Mouse (Mus musculus): ENCODE measurements around the gene Aff3.

The Aff3 gene

DNA sequence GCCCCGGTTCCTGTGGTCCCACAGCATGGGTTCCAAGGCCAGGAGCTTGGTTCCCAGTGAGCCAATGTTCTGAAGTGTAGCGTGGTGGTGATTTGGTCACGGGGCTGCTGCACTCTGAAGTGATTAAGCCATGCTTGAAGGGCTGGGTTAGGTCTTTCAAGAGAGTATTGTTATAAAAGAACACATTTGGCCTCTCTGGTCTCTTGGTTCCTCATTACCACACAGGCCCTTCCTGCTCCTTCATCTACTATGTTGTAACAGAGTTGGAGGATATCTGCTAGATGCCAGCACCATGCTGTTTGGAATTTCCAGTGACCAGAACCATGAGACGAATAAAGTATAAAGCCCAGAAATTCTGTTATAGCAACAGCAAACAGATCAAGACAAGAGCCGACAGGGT is 431.6 kb downstream of the Aff3 start:
- DNase-seq (ENCODE audit: low spot score): no peak

DNA sequence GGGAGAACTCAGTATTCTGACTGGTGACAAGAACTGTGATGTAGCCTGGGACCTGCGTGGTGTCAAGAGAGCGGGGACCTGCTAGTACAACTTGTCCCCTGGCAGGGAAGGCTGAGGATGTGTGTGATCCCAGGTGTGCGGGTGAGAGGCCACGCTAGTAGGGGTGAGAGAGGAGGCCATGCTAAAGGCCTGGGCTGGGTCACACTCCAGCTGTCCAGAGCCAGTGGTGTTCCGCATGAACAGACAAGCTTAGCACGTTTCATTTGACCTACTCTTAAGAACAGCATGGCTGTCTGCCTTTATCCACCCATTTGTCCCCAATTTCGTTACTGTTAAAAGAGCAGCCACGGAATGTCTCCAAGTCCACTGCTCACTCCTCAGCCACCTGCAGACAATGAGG is 434.7 kb downstream of the Aff3 start:
- no peak for DNase-seq (ENCODE audit: low spot score)

DNA sequence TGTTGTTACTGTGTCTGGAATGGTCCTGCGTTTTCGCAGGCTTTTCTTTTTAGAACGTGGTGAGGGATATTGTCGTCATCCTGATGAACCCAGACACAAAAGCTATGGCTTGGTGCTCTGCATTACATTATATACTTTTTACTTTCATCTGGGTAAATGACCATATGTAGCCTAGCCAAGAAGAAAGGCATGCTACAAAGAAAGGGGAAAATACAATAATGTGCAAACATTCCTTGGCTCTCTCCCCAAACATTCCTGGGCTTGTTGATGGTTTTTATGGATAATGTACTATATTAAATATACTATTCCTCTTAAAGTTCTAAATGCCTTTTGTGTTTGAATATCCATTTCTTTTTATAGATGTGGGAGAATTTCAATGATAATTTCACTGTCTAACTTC is 435.9 kb downstream of the Aff3 start:
- no peak for DNase-seq (ENCODE audit: low spot score)

DNA sequence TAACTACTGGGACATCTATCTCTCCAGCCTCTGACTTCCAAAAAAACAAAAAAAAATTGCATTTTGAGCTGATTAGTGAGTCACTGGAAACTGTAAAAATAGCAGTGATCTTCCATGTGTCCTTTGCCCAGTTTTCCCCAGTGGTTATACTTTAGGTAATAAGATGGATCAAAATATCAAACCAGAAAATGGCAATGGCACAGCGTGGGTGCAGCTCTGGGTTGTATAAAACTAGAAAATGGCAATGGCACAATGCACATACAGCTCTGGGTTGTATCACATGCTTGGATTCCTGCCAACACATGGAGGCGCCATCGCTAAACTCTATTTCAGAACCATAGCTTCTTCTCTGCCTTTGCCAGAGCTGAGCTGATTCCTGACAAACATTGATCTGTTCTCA is 439.6 kb downstream of the Aff3 start:
- no peak for DNase-seq (ENCODE audit: low spot score)

DNA sequence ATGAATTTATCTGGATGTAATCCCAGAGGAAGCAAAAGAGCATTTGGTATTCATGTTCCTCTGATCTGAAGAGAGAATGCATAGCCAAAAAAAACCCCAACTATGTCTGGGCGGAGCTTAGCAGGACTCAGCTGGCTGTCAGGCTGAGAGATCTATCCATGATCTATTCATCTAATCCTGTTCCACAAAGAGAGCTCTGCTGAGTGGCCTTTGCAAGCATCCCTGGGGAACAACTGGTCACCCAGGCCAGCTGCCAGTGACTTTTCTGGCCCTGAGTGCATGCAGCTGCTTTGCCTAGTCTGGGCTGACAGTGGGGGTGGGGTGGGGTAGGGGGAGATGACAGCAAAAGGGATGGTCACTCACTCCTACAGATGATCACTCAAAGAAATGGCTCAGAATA is 442.6 kb downstream of the Aff3 start:
- DNase-seq (ENCODE audit: low spot score): no peak

DNA sequence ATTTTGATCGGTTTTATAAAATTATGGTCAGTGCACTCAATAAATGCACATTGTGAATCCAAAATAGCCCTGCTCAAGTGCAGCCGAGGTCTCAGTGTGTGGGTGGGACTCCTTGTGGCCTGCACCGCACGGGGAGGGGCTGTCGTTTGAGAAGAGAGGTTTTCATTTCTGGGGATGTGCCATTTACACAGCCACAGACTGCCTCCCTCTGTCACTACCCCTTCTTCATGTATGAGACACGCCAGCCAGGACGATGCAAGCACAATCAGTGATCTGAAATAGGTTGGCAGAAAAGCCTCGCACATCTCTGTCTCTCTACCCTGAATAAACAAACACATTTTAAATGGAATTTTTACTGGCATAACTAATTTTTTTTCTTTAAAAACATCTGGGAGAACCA is 443.3 kb downstream of the Aff3 start:
- no peak for DNase-seq (ENCODE audit: low spot score)

DNA sequence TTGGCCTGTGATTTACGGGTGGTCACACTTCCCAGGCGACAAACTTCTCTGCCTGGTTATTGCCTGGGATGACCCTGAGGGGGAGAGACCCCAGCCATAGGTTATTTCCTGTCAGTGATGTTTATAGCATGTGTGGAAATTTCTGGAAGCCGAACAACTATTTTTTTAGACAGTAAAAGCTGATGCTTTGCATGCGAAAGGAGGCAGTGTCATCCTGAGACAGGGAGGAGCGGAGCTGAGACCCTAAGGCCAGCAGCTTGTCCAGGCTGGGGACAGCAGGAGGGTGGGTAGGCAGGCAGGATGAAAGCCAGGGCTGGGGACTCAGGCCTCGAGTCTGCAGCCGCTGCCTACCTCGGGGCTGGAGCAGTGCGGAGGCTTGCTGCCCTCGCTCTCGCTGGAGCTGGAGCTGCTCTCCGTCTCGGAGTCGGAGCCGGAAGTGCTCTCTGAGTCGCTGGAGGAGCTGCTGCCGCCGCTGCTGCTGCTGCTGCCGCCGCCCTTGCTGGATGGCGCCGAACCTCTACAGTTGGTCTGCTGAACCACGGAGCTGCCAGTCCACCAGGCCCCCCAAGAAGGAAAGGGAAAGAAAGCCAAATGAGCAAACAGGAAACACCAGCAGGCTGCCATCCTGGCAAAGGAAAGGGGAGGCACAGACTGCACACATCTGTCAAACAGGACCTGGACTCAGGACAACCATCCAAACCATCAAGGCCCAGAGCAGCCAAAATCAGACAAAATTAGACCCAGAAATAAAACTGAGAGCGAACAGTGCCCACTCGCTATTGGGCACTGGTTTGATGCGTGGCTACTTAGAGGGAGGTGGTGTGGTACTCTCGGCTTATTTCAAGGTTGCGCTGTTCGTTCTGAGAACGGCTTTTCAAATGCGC is 446.6 kb downstream of the Aff3 start:
- DNase-seq (ENCODE audit: low spot score): peak; percentile 10

DNA sequence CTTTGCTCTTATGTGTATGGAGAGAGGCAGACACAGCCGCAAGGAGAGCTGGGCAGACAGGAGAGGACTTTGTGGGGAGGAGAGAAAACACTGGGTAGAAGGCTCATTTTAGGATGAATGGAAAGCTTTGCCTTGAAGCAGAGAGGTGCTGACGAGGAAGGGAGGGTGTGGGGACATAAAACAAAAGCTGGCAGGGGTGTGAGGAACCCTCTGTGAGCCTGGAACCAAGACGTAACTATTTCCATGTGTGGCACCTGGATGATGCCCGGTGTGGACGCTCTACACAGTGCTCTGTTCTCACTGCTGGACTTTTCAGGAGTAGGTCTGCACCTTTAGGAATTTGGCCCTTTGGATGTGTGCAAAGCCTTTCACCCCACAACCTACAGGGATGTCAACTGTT is 447.7 kb downstream of the Aff3 start:
- DNase-seq (ENCODE audit: low spot score): no peak

DNA sequence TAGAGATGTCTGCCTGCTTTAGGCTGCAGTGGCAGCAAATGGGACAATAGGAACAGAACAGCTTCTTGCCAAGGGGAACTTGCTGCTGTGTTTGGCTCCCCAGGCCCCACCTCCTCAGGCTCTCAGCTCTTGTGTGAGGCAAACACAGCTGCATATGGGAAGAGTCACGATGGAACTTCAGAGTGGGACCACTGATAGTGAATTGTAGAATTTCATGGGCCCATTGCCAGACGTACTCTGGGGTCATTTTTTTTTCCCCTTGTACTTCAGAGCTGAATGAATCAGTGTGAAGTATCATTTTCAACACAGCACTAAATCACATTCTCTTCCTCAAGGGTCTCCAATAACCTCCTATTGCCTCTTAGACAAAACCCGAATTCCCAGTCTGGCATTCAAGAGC is 451.4 kb downstream of the Aff3 start:
- DNase-seq (ENCODE audit: low spot score): no peak

DNA sequence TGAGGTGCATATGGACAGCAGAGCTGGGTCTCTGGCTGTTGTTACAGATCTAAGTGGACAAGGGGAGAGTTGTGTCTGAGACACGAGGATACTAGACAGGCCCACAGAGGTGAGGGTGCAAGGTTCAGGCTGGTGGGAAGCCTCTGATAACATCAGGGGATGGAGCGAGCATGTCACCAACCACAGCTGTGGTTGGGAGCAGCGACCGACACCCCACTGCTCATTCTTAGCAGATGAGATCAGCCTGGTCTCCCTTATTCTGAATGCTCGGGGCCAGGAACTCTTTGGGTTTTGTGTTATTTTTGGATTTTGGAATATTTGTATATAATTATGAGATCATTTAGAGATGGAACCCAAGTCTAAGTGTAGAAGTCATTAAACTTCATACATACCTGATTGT is 452.4 kb downstream of the Aff3 start:
- no peak for DNase-seq (ENCODE audit: low spot score)

DNA sequence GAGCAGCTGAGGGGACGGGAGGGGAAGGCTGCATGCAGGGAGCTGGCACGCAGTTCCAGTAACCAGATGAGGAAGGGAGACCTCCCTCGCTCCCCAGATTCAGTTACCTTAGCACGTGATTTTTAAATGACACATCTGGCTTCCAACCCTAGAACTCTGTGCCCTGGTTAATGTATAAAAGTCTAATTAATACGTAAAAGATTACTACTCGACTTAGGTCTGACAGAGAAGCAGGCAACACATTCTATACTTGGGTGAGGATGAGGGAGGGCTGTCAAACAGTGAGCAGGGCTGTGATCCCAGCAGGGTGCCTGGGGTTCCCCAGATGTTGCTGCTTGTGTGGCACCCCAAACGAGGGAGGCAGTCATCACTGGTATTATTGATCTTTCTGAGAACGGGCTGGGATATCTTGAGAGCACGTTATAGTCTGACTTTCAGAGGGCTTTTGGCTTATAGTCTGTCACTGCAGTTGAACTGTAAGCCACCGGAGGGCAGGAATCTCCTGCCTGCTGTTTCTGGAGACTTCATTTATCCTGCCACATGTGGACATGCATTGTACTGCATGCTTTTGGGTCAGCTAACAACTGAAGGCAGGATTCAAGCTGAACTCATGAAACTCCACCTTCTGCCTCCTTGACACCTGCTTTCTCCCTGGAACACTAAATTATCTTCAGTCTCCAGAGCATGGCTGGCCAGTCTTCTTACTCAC is 462.1 kb downstream of the Aff3 start:
- DNase-seq (ENCODE audit: low spot score): no peak

DNA sequence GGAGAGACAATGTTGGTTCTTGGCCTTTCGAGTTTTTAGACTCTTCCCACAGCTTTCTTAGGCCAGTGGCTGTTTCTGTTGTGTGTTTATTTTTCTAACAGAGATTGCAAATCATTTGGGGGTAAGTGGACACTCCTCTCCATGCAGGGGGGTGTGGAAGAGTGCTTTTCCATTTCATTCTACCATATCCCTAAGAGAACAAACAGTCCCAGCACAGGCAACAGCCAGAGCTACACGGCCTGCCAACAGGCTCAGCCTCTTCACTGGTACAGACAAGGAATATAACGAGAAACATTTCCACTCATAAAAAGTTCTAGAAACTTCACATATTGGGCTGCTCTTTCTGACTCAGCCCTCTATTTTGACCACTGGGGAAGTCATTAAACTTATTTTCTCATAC is 463.0 kb downstream of the Aff3 start:
- DNase-seq (ENCODE audit: low spot score): no peak

DNA sequence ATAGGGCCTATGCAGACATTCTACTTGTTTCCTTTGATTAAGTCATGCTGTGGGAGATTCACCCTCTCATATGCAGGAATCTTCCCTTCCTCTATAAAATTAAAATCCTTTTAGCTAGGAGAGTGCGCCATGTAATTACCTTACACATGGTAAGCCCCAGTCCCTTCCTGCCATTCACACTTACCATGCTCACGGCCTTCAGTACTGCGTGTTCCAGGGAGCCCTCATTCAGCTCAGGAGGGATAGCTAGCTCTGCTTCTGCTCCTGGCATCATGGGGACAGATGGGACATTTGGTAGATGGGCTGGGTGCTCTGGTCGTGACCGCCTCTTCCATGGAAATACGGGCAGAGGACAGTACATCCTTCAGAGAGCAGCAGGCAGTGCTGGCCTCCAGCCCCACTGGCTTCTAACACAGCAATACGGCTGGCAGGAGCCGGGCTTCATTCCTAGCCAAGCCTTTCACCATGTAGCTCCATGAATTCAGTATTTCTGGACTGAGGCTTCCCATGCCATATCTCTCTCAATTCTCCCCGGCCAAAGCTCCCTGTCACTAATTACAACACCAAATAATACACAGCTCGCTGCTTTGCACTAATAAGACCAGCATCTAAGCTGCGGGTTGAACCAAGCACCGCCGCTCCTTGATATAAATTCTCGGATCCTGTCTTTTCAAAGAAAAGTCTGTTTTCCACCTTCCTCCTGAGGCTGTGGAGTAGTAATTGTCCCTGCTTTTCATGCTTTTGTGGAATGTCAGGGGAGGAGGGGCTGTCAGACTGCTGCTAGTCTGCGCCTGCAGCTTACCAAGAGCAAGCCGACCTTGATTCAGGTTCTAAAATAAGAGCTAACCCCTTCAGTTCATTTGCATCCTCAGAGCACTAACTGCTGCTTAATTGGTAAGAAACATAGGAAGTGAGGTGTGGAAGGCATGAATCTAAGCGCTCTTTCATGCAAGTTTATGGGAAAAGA is 464.8 kb downstream of the Aff3 start:
- no peak for DNase-seq (ENCODE audit: low spot score)

DNA sequence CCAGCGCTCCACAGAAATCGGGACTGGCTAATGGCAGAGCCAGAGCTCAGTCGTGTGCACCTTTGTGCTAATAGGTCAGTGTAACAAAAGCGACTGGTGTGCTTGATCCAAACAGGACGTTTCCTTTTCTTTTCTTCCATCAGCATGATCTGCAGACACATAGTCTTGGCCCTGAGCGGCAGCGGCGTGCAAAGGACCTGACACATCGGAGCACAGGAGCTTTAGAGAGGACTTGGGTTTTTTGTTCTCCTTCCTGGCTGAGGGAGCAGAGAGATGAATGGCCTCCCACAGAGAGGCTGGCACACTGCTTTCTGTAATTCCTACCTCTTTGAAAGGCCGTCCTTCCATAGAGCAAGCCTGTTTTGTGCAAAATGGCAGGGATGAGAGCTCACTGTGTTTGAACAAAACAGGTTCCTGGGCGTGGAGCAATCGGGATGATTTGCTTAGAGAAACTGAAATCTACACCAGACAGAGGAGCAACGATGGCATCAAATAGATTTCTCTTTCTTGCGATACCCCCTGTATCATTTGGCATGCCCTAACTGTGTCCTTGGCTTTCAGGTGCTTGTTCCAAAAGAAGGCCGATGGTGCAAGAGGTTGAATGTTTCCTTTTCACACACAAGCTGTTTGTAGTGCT is 466.2 kb downstream of the Aff3 start:
- no peak for DNase-seq (ENCODE audit: low spot score)

DNA sequence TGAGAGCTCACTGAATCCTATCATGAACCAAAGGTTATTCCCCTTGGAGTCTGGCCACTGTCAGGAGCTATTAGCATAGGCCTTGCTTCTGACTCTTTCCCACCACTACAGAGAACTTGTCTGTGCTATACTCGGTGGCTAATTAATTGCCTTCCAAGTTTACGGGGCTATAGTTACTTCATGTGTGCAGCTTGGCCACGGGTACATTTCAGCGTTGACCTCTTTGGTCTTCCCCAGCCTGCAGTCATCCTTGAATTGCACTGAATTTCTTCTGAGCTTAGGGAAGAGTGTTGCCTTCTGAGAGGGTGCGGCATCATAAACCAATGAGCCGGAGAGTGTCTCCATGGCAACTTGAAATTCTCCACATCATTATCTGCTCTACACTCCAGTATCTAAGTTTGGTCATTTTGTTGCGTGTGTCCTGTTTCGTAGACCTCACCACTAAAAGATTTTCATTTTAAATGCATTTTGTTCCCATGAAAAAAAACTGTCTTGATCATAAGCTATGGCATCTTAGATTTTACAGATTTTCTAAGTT is 467.5 kb downstream of the Aff3 start:
- no peak for DNase-seq (ENCODE audit: low spot score)

DNA sequence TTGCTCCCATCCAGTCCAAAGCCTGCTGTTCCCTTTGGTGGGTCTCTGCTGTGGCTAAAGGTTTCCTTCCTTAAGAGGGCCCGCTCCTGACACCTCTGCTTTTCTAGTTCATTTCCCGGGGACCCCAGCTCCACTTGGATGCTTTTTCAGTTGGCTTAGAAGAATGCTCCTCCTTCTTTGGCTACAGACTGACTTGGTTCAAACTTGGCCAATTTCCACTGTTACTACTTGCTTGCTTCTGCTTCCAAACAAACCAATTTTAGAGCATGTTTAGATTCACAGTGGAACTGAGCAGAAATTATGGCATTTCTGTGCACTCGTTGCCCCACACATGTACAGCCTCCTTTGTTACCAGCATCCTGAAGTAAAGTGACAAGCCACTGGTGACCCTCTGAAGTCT is 469.0 kb downstream of the Aff3 start:
- DNase-seq (ENCODE audit: low spot score): no peak

DNA sequence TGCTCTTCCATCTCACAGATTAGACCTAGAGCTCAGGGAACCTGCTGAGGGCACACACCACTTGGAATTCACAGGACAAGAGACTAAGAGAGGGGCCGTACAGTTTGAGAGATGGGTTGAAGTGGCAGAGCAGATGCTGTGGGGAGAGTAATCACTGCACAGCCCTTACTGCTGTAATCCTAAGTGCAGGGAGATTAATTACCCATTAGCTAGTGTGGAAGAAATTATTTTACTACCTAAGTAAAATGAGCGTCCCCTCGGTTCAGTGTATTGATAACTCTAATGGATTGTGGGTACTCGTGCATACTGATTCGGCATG is 478.6 kb downstream of the Aff3 start:
- DNase-seq (ENCODE audit: low spot score): no peak

DNA sequence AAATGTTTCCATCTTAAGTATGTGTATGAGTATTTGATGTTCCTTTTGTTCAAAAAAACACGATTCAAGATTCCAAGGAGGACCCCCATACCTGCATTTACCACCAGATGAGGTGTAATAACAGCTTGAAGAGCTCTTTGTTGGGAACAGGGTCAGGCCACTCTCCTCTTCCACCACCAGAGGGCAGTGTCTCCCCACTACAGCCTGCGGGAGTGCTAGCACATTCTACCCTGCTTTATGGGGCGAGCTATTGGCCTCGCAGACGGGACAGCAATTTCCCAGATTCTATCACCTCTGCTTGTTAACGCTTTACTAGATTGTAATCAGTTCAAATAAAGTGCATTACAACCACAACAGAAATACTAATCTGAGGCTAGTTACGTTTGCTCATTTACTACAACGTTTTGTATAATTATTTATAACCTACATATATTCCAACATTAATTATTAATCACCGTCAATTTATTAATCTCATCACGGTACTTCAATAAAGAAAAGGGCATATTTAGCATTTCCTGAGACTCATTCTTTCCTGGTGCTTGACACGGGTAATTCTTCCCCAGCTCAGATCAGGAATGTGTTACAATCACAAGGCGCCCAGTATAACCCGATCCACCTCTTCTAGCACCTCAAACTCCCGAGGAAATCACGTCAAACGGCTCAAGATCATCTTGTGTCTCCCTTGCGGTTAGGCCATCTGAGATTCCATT is 479.1 kb downstream of the Aff3 start:
- DNase-seq (ENCODE audit: low spot score): peak; percentile 82

DNA sequence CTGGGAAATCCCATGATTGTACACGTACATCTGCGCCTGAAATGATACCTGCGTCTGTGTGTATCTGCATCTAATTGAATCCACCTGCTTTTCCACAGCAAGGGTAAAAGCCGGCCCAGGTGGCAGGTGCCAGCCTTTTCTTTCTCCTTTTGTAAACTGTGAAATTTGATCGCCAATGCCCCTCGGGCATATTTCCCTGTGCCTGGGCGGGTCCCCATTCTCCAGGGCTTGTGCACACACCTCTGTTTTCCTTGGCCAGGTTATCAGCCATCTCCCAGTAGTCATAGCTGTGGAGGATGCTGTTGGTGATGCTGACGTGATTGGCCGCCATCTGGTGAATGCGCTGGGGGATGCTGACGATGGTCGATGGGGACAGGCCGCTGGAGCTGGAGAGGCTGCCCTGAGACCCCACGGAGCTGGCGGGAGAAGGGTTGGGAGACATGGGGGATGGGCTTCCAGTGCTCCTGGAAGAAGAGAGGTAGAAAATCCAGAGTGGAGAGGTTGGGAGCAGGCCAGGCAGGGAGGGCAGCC is 483.7 kb downstream of the Aff3 start:
- no peak for DNase-seq (ENCODE audit: low spot score)

DNA sequence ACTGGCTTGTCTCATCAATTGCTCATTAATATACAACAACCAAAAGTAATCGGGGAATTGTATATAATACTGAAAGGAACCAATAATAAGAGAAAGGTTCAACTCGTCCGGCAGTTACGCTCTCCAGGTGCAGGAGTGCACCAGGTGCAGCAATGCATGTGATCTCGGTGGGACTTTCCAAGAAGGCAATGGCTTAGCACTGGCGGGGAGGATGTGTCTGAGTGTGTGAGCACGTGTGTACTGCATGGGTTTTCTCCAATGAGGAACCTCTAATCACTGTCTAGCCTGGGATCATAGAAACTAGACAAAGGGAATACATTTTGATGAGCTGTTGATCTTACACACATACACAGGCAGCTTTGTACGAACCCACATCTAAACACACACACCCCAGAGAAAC is 485.8 kb downstream of the Aff3 start:
- no peak for DNase-seq (ENCODE audit: low spot score)

DNA sequence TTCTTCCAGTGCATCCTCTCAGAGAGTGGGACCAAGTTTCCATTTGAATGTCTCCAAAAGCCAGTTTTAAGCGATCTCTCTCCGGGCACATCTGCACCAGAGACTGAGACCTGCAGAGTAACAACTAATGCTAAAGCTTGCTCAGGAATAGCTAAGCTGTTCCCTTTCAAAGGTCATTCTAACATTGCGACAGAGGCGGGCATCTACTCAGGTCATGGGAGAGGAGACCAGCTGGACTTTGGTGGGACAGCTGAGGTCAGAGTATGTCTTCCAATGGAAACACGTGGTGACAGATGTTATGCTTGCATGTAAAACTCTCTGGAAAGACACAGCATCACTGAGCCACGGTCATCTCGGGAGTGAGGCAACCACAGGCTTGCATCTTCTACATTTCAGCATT is 488.7 kb downstream of the Aff3 start:
- no peak for DNase-seq (ENCODE audit: low spot score)
